Mouse (Mus musculus): ENCODE data around the gene Snip1. TPM values are rescaled to one million over a fixed set of nuclear protein-coding genes. Genes with fewer than 3 reads are reported as not detected.
A peak's percentile ranks its signal among the peaks of the same experiment; 100 is the strongest.

Gene Snip1
- polyA plus RNA-seq (2016; fragmentation: Nextera tagmentation; extraction: Ambion mirVana) = 20.6 and 22.6 TPM in 2 replicates

DNA sequence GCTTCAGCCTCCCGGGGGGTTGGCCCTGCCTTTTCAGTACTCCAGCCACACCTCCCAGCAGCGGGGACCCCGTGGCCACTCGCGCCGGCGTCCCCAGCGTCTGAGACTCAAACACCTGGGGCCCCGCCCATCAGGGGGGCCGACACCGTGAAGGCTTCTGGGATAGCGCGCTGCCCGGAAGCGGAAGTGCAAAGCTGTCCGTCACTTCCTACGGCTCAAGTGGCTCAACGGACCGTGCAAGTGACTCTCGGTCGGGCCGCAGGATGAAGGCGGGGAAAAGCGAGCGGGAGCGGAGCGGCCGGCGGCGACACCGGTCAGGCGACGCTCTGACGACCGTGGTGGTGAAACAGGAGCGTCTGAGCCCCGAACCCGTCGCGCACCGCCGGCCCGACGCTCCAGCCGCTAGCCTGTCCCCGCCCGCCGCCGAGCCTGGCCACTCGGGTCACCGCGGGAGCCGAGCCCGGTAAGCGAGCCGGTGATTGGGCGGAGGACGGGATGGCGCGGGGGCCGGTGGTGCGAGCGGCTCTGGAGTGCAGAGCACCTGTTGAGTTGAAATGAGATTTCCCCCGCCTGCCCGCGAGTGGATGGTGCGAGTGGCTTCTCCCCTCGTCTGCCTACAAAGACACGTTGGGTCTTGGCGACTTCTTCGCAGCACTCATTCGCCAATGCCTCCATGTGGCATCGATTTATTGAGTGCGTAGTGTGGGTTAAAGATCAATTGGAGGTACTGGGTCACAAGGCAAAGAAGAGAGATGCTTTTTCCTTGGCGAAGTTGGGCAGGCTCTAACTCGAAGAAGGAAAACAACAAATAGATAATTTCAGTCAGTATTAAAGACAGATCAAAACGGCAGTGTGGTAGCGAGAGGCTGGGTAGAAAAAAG, at the start of gene Snip1:
Gene Snip1, plus strand, starts transcription at position 183 of the 881 bp plus-strand sequence.
- Histone ChIP-seq H3K9ac (peak within 1 kb of the TSS; percentile 88), H3K27me3 (replicated peaks) (peaks cover 9% of the 10 kb centered on the region), H3K4me3 (peak within 1 kb of the TSS; percentile 88), H3K36me3 (peaks cover 35% of the 10 kb centered on the region), H3K27ac (ENCODE audit: poor library complexity, severe bottlenecking) (peak within 1 kb of the TSS; percentile 69), H3K9me3 (replicated peaks) (no peaks in the 10 kb centered on the region), H3K4me2 (peak within 1 kb of the TSS; percentile 79), H3K4me1 (replicated peaks) (peaks cover 10% of the 10 kb centered on the region)
- WGBS = under 1% methylated on average over 77 of the region's 78 CpGs
- peak; percentile 94 for ATAC-seq (ENCODE audit: insufficient number of reproducible peaks, low FRiP score)

DNA sequence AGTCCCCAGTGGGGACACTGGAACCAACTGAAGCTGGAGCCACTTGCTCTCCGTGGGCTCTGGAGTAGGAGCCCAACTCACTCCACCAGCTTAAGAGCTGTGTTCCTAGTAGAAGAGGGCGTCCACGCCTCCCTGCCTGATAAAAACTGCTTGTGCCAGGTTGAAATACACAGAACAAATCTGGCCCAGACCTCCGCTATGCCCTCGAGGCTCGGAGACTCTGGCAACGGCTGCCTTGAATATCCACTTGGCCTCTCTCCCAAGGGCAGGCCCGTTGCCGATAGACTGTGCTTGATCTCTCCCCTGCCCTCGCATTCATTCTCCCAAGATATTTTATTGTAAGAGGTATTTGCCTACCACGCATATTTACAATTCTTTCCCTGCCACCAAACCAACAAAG, 49.0 kb upstream of the Snip1 start:
- Histone ChIP-seq H3K4me3 (no peak overlapping the region), H3K4me2 (no peak overlapping the region), H3K27ac (ENCODE audit: poor library complexity, severe bottlenecking) (no peak overlapping the region), H3K9me3 (replicated peaks) (no peaks in the 10 kb centered on the region), H3K36me3 (no peaks in the 10 kb centered on the region), H3K27me3 (replicated peaks) (peaks cover 30% of the 10 kb centered on the region), H3K9ac (no peak overlapping the region), H3K4me1 (replicated peaks) (no peaks in the 10 kb centered on the region)
- ATAC-seq (ENCODE audit: insufficient number of reproducible peaks, low FRiP score) = no peak
- WGBS = 71% methylated on average over 11 of the region's 11 CpGs

DNA sequence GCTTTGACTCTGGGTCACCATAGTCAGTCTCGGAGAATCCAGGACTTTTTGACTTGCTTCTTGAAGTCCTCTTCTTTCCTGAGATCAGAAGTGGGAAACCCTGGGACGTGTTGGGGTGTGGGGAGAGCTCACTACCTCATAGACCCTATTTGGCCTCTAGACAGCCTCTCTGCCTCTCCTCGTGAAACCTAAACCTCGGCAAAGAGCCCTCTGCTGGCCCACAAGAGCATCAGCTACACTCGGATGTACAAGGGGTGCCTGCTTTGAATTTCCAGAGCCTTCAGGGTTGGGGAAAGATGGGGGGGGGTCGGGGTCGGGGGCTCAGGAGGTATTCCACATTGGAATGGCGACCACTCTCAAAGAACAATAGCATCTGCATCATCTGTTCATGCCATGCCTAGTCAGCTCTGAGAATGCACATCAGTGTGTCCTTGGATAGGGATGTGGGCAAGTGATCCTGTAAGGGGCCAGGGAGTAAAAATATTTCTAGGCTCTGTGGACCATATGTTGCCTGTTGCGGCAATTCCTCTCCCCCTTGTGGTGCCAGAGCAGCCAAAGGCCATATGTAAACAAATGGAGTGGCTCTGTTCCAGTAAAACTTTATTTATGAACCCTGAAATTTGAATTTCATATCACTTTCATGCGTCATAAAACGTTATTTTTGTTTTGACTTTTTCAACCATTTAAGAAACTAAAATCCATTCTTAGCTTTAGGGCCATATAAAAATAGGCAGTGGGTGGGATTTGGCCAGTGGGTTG, 45.5 kb upstream of the Snip1 start:
- H3K4me1 ChIP-seq (replicated peaks) = no peaks in the 10 kb centered on the region
- no peaks in the 10 kb centered on the region for H3K9me3 ChIP-seq (replicated peaks)
- H3K9ac ChIP-seq = no peak overlapping the region
- ATAC-seq (ENCODE audit: insufficient number of reproducible peaks, low FRiP score) = no peak
- H3K36me3 ChIP-seq = no peaks in the 10 kb centered on the region
- no peak overlapping the region for H3K4me2 ChIP-seq
- H3K27me3 ChIP-seq (replicated peaks) = peaks cover 37% of the 10 kb centered on the region
- H3K27ac ChIP-seq (ENCODE audit: poor library complexity, severe bottlenecking) = no peak overlapping the region
- H3K4me3 ChIP-seq = no peak overlapping the region
- WGBS = 33% methylated on average over 11 of the region's 11 CpGs

DNA sequence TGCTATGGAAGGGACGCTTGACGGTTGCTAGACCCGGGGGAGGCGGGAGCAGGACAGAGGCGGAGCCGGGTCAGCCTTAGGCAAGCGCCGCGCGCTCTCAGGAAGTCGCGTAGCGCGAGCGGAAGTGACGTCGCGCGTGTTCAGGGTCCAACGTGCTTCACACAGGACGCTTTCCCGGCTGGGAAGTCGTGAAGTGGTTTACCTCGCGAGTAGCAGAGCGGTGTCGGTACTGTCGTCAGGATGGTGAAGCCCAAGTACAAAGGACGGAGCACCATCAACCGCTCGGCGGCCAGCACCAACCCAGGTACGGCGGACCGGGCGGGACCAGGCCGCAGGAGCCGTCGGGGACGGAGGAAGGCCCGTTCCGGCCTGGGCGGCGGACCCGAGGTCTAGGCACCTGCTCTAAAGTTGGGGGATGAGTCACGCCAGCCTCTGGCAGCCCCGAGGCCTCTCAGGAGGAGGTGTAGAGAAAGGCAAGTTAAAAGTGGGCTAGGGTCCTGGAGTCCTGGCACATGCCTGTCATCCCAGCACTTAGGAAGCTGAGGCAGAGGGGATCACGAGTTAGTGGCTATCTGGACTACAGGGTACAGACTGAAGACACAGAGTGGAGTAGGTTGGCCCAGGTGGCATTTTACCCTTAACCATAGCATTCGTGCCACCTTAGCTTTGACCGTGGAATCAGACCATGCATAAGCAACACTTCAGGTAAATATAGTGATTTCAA, 36.4 kb upstream of the Snip1 start:
- H3K9ac ChIP-seq = peak overlapping the region; percentile 97
- H3K9me3 ChIP-seq (replicated peaks) = no peaks in the 10 kb centered on the region
- peak overlapping the region; percentile 94 for H3K4me2 ChIP-seq
- H3K36me3 ChIP-seq = peaks cover 12% of the 10 kb centered on the region
- H3K27me3 ChIP-seq (replicated peaks) = peaks cover 28% of the 10 kb centered on the region; the same call in 1 of the 2 replicates
- peak overlapping the region; percentile 96 for H3K4me3 ChIP-seq
- ATAC-seq (ENCODE audit: insufficient number of reproducible peaks, low FRiP score) = peak; percentile 97
- H3K27ac ChIP-seq (ENCODE audit: poor library complexity, severe bottlenecking) = peak overlapping the region; percentile 46; the same call in 1 of the 2 replicates
- under 1% methylated on average over 50 of the region's 50 CpGs for WGBS
- H3K4me1 ChIP-seq (replicated peaks) = peaks cover 11% of the 10 kb centered on the region

DNA sequence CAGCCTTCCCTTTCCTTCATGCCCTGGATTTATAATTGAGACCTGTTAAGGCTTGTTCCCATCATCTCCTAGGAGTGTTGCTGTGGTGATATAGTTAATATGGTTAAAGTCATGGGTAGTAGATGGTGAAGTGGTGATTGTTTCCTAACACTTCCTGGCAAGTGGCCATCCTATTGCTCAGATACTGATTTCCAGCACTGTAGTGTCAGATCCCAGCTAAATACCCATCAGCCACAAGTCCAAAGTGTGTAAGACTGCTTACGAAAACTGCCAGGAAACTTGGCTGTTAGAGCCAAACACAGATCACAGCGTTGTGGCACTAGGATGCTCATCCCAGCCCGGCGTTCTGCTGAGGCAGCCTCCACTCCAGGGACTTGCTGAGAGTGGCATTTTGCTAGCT, 32.1 kb upstream of the Snip1 start:
- peaks cover 11% of the 10 kb centered on the region for H3K4me1 ChIP-seq (replicated peaks)
- peaks cover 47% of the 10 kb centered on the region for H3K36me3 ChIP-seq
- 92% methylated on average over 4 of the region's 4 CpGs for WGBS
- no peak for ATAC-seq (ENCODE audit: insufficient number of reproducible peaks, low FRiP score)
- no peak overlapping the region for H3K27ac ChIP-seq (ENCODE audit: poor library complexity, severe bottlenecking)
- H3K9me3 ChIP-seq (replicated peaks) = no peaks in the 10 kb centered on the region
- H3K4me2 ChIP-seq = no peak overlapping the region
- H3K4me3 ChIP-seq = no peak overlapping the region
- no peaks in the 10 kb centered on the region for H3K27me3 ChIP-seq (replicated peaks)
- H3K9ac ChIP-seq = no peak overlapping the region

DNA sequence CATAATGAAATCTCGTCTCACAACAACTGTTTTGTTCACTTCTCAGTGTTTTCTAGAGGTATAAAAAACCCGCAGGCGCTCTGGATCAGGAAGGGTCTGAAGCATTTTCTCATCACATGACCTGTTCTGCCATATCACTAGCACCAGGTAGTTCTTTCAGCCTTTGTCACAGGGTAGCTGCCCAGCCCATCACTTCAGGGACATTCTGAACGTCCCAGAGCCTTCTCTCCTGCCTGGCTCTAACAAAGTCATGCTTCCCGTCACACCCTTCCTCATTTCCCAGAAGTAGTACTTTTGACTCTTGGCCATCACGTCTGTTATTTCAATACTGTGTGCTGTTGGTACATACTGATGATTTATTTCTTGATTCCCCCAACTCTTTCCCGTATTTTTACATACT, 22.0 kb upstream of the Snip1 start:
- no peak overlapping the region for H3K4me3 ChIP-seq
- H3K27me3 ChIP-seq (replicated peaks) = no peaks in the 10 kb centered on the region
- no peak overlapping the region for H3K27ac ChIP-seq (ENCODE audit: poor library complexity, severe bottlenecking)
- 86% methylated on average over 7 of the region's 7 CpGs for WGBS
- no peak overlapping the region for H3K4me2 ChIP-seq
- no peak for ATAC-seq (ENCODE audit: insufficient number of reproducible peaks, low FRiP score)
- no peaks in the 10 kb centered on the region for H3K9me3 ChIP-seq (replicated peaks)
- H3K9ac ChIP-seq = no peak overlapping the region
- H3K4me1 ChIP-seq (replicated peaks) = no peaks in the 10 kb centered on the region
- H3K36me3 ChIP-seq = peaks cover 93% of the 10 kb centered on the region

DNA sequence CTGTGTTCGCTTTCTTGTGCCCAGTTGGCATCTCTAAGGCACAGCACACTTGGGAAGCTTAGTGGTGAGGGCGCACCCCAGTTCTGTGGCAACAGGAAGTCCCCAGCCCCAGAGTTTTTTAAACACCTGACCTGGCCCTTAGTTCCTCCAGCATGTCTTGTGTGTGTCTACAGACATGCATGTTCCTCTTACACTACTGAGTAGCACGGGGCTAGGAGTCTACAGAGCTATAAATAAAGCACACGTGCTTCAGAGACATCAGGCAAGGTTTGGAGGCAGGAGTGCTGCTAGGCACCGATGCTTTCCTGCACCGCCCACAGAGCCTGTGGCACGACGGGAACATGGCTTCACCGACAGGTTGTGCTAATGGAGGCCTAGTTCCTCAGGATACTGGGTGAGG, 11.1 kb upstream of the Snip1 start:
- peaks cover 58% of the 10 kb centered on the region for H3K36me3 ChIP-seq
- no peak for ATAC-seq (ENCODE audit: insufficient number of reproducible peaks, low FRiP score)
- H3K9me3 ChIP-seq (replicated peaks) = no peaks in the 10 kb centered on the region
- H3K4me1 ChIP-seq (replicated peaks) = peaks cover 27% of the 10 kb centered on the region
- no peak overlapping the region for H3K9ac ChIP-seq
- H3K27ac ChIP-seq (ENCODE audit: poor library complexity, severe bottlenecking) = no peak overlapping the region
- H3K27me3 ChIP-seq (replicated peaks) = no peaks in the 10 kb centered on the region
- 69% methylated on average over 9 of the region's 9 CpGs for WGBS
- no peak overlapping the region for H3K4me3 ChIP-seq
- no peak overlapping the region for H3K4me2 ChIP-seq

DNA sequence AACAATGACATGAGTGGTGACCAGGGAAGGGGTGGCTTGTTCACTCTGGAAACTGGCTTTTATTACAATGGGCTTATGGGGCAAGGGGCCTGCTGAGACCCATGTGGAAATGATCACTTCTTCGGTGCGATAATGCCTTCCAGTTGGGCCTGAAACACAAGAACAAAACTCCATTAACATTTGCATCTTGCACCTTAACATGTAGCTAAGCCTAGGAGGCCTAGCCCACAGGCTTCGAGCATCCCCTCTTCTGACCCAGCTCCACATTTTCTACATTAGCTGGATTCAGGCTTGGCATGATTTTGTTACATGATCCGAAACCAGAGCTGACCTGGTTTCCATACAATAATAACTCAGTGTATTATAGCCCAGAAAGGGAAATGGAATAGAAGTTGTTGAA, 10.0 kb upstream of the Snip1 start:
- WGBS = 87% methylated on average over 4 of the region's 4 CpGs
- no peak for ATAC-seq (ENCODE audit: insufficient number of reproducible peaks, low FRiP score)
- Histone ChIP-seq H3K4me2 (no peak overlapping the region), H3K27me3 (replicated peaks) (no peaks in the 10 kb centered on the region), H3K4me1 (replicated peaks) (peaks cover 27% of the 10 kb centered on the region), H3K36me3 (peaks cover 49% of the 10 kb centered on the region), H3K4me3 (no peak overlapping the region), H3K9me3 (replicated peaks) (no peaks in the 10 kb centered on the region), H3K27ac (ENCODE audit: poor library complexity, severe bottlenecking) (no peak overlapping the region), H3K9ac (no peak overlapping the region)

DNA sequence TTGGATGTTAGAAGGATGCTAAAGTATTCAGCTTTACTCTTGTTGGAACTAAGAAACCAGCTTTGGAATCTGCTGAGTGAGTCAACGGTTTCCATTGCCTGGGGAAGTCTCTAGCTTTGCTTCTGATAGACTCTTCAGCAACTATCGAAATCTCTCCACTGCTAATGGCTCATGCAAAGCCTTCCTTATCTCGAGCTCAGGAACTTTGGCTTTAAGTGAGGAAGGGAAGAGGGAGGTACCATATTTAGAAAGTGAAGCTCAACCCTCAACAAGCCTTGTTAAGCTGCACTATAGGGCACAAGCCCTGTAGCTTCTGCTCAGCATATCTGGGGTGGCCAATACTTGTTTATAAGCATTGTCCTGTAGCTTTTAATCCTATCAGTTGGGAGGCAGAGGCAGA, 9.2 kb upstream of the Snip1 start:
- Histone ChIP-seq H3K27me3 (replicated peaks) (no peaks in the 10 kb centered on the region), H3K4me3 (no peak overlapping the region), H3K9ac (no peak overlapping the region), H3K27ac (ENCODE audit: poor library complexity, severe bottlenecking) (peak overlapping the region; percentile 34; the same call in 1 of the 2 replicates), H3K36me3 (peaks cover 41% of the 10 kb centered on the region), H3K4me2 (peak overlapping the region; percentile 33), H3K4me1 (replicated peaks) (peaks cover 27% of the 10 kb centered on the region), H3K9me3 (replicated peaks) (no peaks in the 10 kb centered on the region)
- no peak for ATAC-seq (ENCODE audit: insufficient number of reproducible peaks, low FRiP score)
- under 1% methylated on average over 3 of the region's 3 CpGs for WGBS

DNA sequence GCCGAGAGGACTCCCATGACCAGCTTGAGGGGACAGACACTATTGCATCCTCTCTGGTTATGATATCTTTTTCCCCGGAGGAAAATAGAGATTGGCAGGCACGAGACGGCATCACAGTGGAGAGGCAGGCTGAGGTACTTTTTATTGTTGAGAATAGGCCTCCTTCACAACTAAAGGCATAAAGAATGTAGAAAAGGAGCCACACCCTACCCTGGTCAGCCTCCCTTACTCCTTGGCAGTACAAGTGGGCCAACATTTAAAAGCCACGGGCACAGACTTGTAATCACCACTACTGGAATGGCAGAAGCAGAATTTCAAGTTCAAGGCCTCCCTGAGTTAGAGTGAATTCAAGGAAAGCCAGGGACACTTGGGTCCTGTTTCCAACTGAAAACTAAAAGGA, 8.4 kb upstream of the Snip1 start:
- H3K4me3 ChIP-seq = no peak overlapping the region
- no peak overlapping the region for H3K27ac ChIP-seq (ENCODE audit: poor library complexity, severe bottlenecking)
- peaks cover 35% of the 10 kb centered on the region for H3K36me3 ChIP-seq
- 27% methylated on average over 5 of the region's 5 CpGs for WGBS
- H3K9ac ChIP-seq = no peak overlapping the region
- peak overlapping the region; percentile 33 for H3K4me2 ChIP-seq
- peaks cover 27% of the 10 kb centered on the region for H3K4me1 ChIP-seq (replicated peaks)
- no peak for ATAC-seq (ENCODE audit: insufficient number of reproducible peaks, low FRiP score)
- no peaks in the 10 kb centered on the region for H3K27me3 ChIP-seq (replicated peaks)
- H3K9me3 ChIP-seq (replicated peaks) = no peaks in the 10 kb centered on the region

DNA sequence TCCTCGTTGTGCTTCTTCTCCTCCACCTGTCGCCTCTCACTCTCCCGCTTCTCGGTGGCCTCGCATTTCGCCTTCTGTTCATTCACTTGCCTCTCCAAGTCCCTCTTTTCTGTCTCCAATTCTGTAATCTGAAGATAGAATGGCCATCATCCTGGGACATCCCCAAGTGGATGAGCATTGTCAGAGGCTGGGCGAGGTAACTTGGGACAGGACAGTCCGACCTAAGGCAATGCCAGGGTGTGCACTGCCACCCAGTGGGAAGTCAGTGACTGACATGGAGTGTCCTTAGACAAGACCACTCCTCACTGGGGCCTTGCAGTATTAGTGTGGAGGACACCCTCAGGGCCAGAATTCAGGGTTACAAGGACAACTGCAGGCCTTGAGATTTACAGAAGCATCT, 7.4 kb upstream of the Snip1 start:
- Histone ChIP-seq H3K27me3 (replicated peaks) (peaks cover under 1% of the 10 kb centered on the region; the same call in 1 of the 2 replicates), H3K4me2 (peak overlapping the region; percentile 56), H3K36me3 (peaks cover 25% of the 10 kb centered on the region), H3K9me3 (replicated peaks) (no peaks in the 10 kb centered on the region), H3K9ac (no peak overlapping the region; the same call in 1 of the 2 replicates), H3K4me1 (replicated peaks) (peaks cover 27% of the 10 kb centered on the region), H3K27ac (ENCODE audit: poor library complexity, severe bottlenecking) (no peak overlapping the region), H3K4me3 (peak overlapping the region; percentile 14)
- ATAC-seq (ENCODE audit: insufficient number of reproducible peaks, low FRiP score) = peak; percentile 73
- 4% methylated on average over 8 of the region's 8 CpGs for WGBS
